Mouse (Mus musculus) myocyte (in vitro differentiated cells): ENCODE measurements around the gene Kcnh3.
"Not testable (repeated sequence)": the region's sequence is repeated elsewhere in the genome, so short reads cannot be mapped to it uniquely, and the experiment has no call there.

Experiments used
- MYOG ChIP-seq, 3 experiments: IDR thresholded peaks; one replicate each; pipeline ENCODE4 v1.6.1; 2011; ENCODE audit warnings: control low read depth in 2 of 3, low read depth in 2 of 3, mild to moderate bottlenecking in 2 of 3; ENCODE audit not compliant: insufficient read length in 2 of 3, control insufficient read depth in 1 of 3, insufficient read depth in 1 of 3
- REST ChIP-seq: IDR thresholded peaks from one replicate; pipeline ENCODE4 v1.6.1; 2011; ENCODE audit warnings: mild to moderate bottlenecking, control low read depth, moderate library complexity; ENCODE audit not compliant: insufficient read depth, insufficient read length

DNA sequence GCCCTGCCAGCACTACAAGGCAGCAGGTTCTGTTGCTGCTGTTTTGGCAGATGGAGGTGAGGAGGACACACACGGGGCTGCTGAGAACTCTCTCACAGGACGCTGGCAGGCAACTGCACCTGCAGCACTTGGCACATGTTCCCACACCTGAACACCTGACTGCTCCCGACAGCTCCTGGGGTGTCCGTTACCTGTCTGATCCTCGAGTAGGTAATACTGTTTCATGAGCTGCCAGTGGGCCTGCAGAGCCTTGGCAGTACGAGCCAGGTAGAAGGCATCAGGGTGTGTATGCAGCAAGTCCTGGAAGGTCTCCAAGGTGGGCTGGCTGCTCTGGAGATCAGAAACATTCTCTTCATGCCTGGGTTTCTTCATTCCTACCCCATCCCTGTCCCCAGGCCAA, 22.1 kb downstream of the Kcnh3 start:
- TF ChIP-seq REST; MYOG (IDR thresholded peaks at IDR 0.05; ENCODE audit: control insufficient read depth in 1 of 3, insufficient read depth in 1 of 3, insufficient read length in 2 of 3, low read depth in 2 of 3): not testable (repeated sequence)
